Mouse (Mus musculus) left cerebral cortex, postnatal 25 days (tissue): ENCODE measurements around the gene Gmfb. TPM values are rescaled to one million over a fixed set of nuclear protein-coding genes. Genes with fewer than 3 reads are reported as not detected.
"Not testable (repeated sequence)": the region's sequence is repeated elsewhere in the genome, so short reads cannot be mapped to it uniquely, and the experiment has no call there.

Source experiments
- DNase-seq, 2 experiments: peaks; one replicate each; pipeline ENCODE4 v3.0.0; 2022; ENCODE audit warnings: low spot score in 2 of 2, mixed read lengths in 1 of 2
- intact Hi-C: fragments of 180-260 bp; cut with DNase I; formaldehyde crosslinking; loops from one replicate; pipeline ENCODE4 v1.15.1; 2025
- total RNA-seq, 2 experiments: library from RNA; stranded (reverse); gene quantifications; 2 replicates each; pipeline ENCODE4 v1.2.3; 2021

Gene Gmfb
- total RNA-seq: 100 to 1,000 TPM; 156 to 158 TPM

- intact Hi-C loops: loop anchor here (1.0 kb wide), 2 partner anchors 10 to 34 kb away; partner anchors contain the start of genes Cgrrf1 and Cnih1
These were observed at the start of gene Gmfb for GRCm38 (mm10) chr14:46821873-46822716. Gmfb (minus strand) TSS chr14:46822242.

GRCm38 (mm10) chr14:46862922-46863321, 40.9 kb upstream of the Gmfb start:
- DNase-seq: no peak
- intact Hi-C loops: no loop called here

More at GRCm38 (mm10) chr14:46821873-46822716, at the start of gene Gmfb:
- DNase-seq: peak; percentile 97 to 98

DNA sequence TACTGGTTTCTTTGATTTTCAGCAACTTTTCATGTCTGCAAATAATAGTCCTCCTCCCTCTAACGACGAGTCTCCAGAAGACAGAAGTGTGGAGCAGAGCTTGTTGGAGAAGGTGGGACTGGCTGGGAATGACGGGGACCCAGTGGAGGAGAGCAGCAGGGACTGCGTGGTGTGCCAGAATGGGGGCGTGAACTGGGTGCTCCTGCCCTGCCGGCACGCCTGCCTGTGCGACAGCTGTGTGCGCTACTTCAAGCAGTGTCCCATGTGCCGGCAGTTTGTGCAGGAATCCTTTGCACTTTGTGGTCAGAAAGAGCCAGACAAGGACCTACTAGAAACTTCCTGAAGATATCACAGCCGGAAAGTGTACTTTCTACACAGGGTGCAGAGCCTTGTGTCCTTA, 31.6 kb upstream of the Gmfb start:
- intact Hi-C loops: no loop called here
- DNase-seq: no peak

- intact Hi-C loops: no loop called here
- DNase-seq: no peak
These were observed 27.7 kb upstream of the Gmfb start for GRCm38 (mm10) chr14:46849769-46850168.

GRCm38 (mm10) chr14:46848736-46849135, 26.7 kb upstream of the Gmfb start:
- DNase-seq: no peak
- intact Hi-C loops: no loop called here

- intact Hi-C loops: no loop called here
- no peak for DNase-seq
These were observed 26.1 kb upstream of the Gmfb start for GRCm38 (mm10) chr14:46848063-46848590.

DNA sequence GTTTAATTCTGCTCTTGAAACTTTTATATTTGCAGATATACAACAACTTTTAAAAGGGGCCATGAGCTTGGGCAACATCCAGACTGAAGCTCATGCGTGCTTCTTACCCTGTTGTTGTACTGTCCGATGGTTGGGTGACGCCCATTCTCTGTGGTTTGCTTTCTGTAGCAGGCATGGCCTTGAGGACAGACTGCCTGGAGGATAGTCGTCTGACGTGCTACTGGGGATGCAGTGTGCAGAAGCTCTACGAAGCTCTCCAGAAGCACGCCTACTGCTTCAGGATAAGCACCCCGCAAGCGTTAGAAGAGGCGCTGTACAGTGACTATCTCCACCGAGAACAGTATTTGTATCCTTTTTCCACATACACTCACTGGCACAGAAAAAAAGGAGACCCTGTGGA, 23.7 kb upstream of the Gmfb start:
- DNase-seq: no peak
- intact Hi-C loops: no loop called here

- no peak for DNase-seq
- intact Hi-C loops: no loop called here
These were observed 17.3 kb upstream of the Gmfb start for GRCm38 (mm10) chr14:46839326-46839725.

- peak; percentile 13 to 37 for DNase-seq
- intact Hi-C loops: loop anchor here (1.0 to 5.0 kb wide), 2 partner anchors 10 to 255 kb away; partner anchors contain the start of gene Gmfb
These were observed 10.6 kb upstream of the Gmfb start for GRCm38 (mm10) chr14:46832354-46833272.

DNA sequence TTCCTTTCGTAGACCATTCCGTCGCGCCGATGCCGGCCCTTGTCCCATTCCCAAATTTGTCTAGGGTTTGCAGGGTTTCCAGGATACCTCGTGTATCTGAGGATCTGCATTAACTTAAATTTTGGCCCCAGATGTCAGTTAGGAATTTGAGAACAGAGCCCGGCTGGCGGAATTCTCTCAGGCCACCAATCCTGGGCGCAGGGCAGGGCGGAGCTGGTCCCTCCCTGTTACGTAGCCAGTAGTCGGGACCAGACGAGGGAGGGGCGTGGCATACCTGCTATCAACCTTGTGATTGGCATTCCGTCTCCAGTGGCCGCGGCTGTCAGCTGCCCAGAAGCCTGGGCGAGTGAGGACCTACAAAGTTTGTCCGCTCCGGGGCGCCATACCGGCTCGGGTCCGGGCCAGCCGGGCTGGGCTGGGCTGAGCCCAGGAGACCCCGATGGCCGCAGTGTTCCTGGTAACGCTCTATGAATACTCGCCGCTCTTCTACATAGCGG, 9.8 kb upstream of the Gmfb start, which contains the start of gene Cgrrf1:
Gene Cgrrf1, plus strand, starts transcription at position 289 of the 497 bp plus-strand sequence.
- peak; percentile 92 to 98 for DNase-seq
- intact Hi-C loops: loop anchor here (1.0 to 5.0 kb wide), 2 partner anchors 10 to 255 kb away; partner anchors contain the start of gene Gmfb

DNA sequence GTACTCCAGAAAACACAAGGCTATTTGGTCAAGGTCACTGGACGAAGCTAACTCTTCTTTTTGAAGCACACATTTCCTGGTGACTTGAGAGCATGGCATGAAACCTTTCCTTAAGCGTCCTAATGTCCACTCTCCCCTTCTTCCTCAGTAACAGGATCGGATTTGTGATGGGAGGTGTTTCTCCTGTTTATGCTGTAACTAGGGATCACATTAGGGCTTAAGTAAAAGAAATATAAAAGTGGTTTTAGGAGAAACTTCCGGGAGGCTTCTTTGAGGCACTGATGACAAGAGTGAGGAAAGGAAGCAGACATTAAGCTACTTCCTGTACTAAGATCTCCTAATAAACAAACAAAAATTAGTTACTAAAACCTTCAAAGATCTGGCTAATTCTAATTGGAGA, 9.3 kb upstream of the Gmfb start:
- no peak for DNase-seq
- intact Hi-C loops: loop anchor here (5.0 kb wide), 1 partner anchor 256 kb away; no protein-coding TSS in a partner anchor

- DNase-seq: no peak
- intact Hi-C loops: no loop called here
These were observed 5.4 kb upstream of the Gmfb start for GRCm38 (mm10) chr14:46827430-46827829.

DNA sequence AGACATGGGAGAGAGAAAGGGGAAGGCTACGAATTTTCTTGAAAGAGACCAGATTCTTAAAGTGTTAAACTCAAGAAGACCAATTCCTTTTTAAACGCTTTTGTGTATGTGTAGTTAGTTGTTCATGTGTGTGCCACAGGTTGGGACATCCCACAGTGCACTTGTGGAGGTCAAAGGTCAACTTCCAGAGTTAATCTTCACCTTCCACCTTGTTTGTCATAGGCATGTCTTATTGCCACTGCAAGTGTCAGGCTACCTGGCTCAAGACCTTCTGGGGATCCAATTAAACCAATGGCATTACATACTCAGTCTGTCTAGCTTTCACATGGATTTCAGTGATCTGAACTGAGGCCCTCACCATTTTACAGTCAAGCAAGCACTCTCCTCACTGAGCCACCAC, 2.0 kb upstream of the Gmfb start:
- intact Hi-C loops: no loop called here
- no peak for DNase-seq

DNA sequence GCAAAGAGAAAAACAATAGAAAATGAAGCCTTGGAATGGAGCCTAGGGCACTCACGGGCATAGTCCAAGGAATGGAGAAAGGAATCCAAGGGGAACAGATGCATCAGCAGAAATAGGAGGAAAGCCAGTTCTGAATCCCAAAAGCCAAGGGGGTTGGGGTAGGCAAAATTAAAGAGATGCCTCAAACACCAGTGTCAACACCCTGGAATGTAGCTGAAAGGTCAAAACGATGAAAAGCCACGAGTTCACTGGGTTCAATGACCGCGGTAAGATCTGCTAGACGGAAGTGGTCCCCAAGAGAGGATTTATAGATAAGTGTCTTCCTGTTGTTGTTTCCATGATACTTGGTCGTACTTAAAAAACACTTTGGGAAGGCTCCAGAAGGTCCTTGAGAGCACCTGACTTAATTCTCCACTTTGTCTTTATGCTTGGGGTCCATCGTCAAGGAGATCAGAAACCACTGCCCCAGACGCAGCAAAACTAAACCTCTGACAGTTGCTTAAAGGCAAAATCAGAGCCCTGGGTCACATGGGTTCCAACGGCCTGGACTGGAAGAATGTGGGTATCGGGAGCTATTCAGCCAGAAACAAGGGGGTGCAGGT, 670 bp downstream of the Gmfb start:
- DNase-seq: peak; percentile 6 to 12
- intact Hi-C loops: loop anchor here (1.0 kb wide), 1 partner anchor 33 kb away; the partner anchor contains the start of gene Cnih1

DNA sequence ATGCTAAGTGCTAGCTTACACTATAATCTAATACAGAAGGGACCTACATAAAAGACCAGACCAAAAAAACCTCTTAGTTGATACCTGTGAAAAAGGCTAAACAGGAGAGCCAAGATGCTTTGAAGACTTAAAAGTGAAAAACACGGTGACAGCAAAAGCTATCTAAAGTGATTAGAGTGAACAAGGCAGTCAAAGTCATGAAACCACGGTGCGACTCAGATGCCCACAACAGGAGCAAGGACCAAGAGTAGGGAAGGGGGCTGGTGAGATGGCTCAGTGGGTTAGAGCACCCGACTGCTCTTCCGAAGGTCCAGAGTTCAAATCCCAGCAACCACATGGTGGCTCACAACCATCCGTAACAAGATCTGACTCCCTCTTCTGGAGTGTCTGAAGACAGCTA, 2.1 kb downstream of the Gmfb start:
- DNase-seq, intact Hi-C loops: not testable (repeated sequence)

- intact Hi-C loops: no loop called here
- DNase-seq: no peak
These were observed 3.3 kb downstream of the Gmfb start for GRCm38 (mm10) chr14:46818743-46819142.

- intact Hi-C loops: no loop called here
- no peak for DNase-seq
These were observed 5.0 kb downstream of the Gmfb start for GRCm38 (mm10) chr14:46816916-46817622.

DNA sequence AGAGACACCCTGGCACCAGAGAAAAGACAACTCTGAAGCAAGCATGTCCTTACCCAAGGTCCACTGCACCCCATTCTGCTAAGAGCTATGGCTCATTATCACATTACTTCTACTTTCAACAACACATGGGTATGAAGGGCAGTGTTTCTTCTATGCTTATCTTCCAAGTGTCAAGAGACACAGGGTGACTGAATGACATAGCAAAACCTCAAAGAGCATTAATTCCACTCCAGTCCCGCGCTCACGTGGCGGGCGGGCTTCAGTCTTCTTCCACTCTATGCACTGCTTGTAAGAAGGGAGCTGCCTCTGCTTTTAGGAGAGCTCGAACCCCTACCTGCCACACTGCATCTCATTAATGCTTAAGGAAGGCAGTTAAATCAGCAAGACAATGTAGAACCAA, 6.4 kb downstream of the Gmfb start:
- intact Hi-C loops: no loop called here

GRCm38 (mm10) chr14:46807927-46808326, 14.1 kb downstream of the Gmfb start:
- intact Hi-C loops: no loop called here
- DNase-seq: no peak

More for the DNA sequence above, 6.4 kb downstream of the Gmfb start:
- no peak for DNase-seq
